Mouse (Mus musculus): Measurements from ENCODE around the gene Zfp691. TPM values are rescaled to one million over a fixed set of nuclear protein-coding genes. Genes with fewer than 3 reads are reported as not detected.

Gene Zfp691
- polyA plus RNA-seq, 1 experiment from 2014 or later = 3.4 TPM

- no peak overlapping the region for H3K4me3 ChIP-seq (ENCODE audit: low read depth, low read length)
- 65% methylated on average over 18 of the region's 18 CpGs for WGBS
- no peak overlapping the region for H3K9ac ChIP-seq (ENCODE audit: low read depth, low read length)
- no peaks in the 10 kb centered on the region for H3K9me3 ChIP-seq (ENCODE audit: control insufficient read depth)
- H3K4me1 ChIP-seq (replicated peaks; ENCODE audit: control insufficient read depth, insufficient read depth, low read length) = no peaks in the 10 kb centered on the region
- H3K27me3 ChIP-seq (replicated peaks; ENCODE audit: control insufficient read depth, insufficient read depth, low read length) = no peaks in the 10 kb centered on the region
- H3K4me2 ChIP-seq (replicated peaks; ENCODE audit: low read depth) = no peak overlapping the region
- no peak overlapping the region for H3K27ac ChIP-seq (ENCODE audit: low read depth, low read length)
- ATAC-seq = no peak
- H3K36me3 ChIP-seq (ENCODE audit: control insufficient read depth, insufficient read depth) = no peaks in the 10 kb centered on the region
- no peak for TF ChIP-seq CTCF (IDR thresholded peaks at IDR 0.05; ENCODE audit: low read depth)
Observed at GRCm38 (mm10) chr4:119178331-119178730, 4.3 kb upstream of the Zfp691 start.

- Histone ChIP-seq H3K9me3 (ENCODE audit: control insufficient read depth) (no peaks in the 10 kb centered on the region), H3K27ac (ENCODE audit: low read depth, low read length) (no peak overlapping the region), H3K4me3 (ENCODE audit: low read depth, low read length) (no peak overlapping the region), H3K4me1 (replicated peaks; ENCODE audit: control insufficient read depth, insufficient read depth, low read length) (no peaks in the 10 kb centered on the region), H3K27me3 (replicated peaks; ENCODE audit: control insufficient read depth, insufficient read depth, low read length) (no peaks in the 10 kb centered on the region), H3K36me3 (ENCODE audit: control insufficient read depth, insufficient read depth) (no peaks in the 10 kb centered on the region), H3K4me2 (replicated peaks; ENCODE audit: low read depth) (no peak overlapping the region), H3K9ac (ENCODE audit: low read depth, low read length) (no peak overlapping the region)
- ATAC-seq = no peak
- WGBS = 63% methylated on average over 5 of the region's 5 CpGs
- no peak for TF ChIP-seq CTCF (IDR thresholded peaks at IDR 0.05; ENCODE audit: low read depth)
Observed at GRCm38 (mm10) chr4:119177702-119178101, 3.7 kb upstream of the Zfp691 start.

DNA sequence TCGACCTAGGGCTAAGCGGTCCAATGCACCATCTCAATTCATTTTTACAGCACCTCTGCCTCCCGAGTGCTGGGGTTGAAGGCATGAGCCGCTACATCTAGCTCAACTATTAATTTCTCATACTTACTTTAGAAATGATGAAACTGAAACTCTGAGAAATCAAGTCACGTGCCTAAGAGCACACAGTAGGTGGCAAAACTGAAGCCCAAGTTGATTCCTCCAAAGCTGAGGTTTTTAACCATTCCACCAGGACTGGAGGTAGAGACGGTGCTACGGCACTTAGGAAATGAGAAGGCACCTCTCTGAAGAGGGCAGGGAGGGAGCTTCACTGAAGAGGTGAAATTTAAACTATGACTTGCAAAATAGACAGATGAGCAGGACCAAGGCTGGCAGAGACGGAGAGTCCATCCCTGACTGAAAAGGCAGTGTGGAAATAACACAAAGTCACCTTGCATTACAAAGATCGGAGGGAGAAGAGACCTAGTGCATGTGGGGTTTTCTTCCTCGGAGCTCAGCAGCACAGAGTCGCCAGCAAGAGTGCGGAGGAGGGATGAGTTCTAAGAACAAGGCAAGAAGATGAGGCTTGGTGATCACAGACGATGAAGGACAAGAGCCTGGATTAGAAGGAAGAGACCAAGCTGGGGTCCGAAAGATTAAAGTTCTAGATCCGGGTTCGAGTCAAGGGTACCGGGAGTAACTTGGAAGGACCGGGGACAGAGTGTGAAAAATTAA lies 910 bp downstream of the Zfp691 start:
- Histone ChIP-seq H3K27ac (ENCODE audit: low read depth, low read length) (no peak overlapping the region), H3K9ac (ENCODE audit: low read depth, low read length) (peak overlapping the region; percentile 65), H3K9me3 (ENCODE audit: control insufficient read depth) (no peaks in the 10 kb centered on the region), H3K36me3 (ENCODE audit: control insufficient read depth, insufficient read depth) (peaks cover 9% of the 10 kb centered on the region), H3K4me2 (replicated peaks; ENCODE audit: low read depth) (peak overlapping the region; percentile 85), H3K4me1 (replicated peaks; ENCODE audit: control insufficient read depth, insufficient read depth, low read length) (no peaks in the 10 kb centered on the region), H3K27me3 (replicated peaks; ENCODE audit: control insufficient read depth, insufficient read depth, low read length) (no peaks in the 10 kb centered on the region), H3K4me3 (ENCODE audit: low read depth, low read length) (peak overlapping the region; percentile 75)
- ATAC-seq = no peak
- TF ChIP-seq CTCF (IDR thresholded peaks at IDR 0.05; ENCODE audit: low read depth) = no peak
- 36% methylated on average over 18 of the region's 18 CpGs for WGBS

GRCm38 (mm10) chr4:119167663-119168062 lies 6.3 kb downstream of the Zfp691 start:
- ATAC-seq = peak; percentile 54; the same call in 1 of the 2 replicates
- Histone ChIP-seq H3K4me2 (replicated peaks; ENCODE audit: low read depth) (no peak overlapping the region), H3K9me3 (ENCODE audit: control insufficient read depth) (no peaks in the 10 kb centered on the region), H3K27ac (ENCODE audit: low read depth, low read length) (no peak overlapping the region), H3K36me3 (ENCODE audit: control insufficient read depth, insufficient read depth) (peaks cover 9% of the 10 kb centered on the region), H3K9ac (ENCODE audit: low read depth, low read length) (no peak overlapping the region), H3K4me3 (ENCODE audit: low read depth, low read length) (no peak overlapping the region), H3K4me1 (replicated peaks; ENCODE audit: control insufficient read depth, insufficient read depth, low read length) (no peaks in the 10 kb centered on the region), H3K27me3 (replicated peaks; ENCODE audit: control insufficient read depth, insufficient read depth, low read length) (no peaks in the 10 kb centered on the region)
- TF ChIP-seq CTCF (IDR thresholded peaks at IDR 0.05; ENCODE audit: low read depth) = peak; percentile 97
- WGBS = 4% methylated on average over 4 of the region's 4 CpGs

DNA sequence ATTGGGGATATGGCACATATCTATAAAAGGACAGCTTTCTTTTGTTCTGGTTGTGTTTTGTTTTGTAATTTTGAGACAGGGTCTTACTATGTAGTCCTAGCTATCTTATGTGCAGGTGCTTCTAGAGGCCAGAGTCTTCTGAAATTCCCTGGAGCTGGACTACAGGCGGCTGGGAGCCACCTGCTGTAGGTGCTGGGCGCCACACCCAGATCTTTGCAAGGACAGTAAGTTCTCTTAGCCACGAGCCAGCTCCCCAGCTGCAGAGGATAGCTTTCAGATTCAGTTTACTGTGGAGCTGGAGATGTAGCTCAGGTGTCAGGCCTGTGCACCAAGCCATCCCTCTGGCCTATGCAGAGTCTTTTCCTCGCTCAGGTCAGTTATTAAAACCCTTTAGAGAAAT lies 6.9 kb downstream of the Zfp691 start:
- H3K9me3 ChIP-seq (ENCODE audit: control insufficient read depth) = no peaks in the 10 kb centered on the region
- no peak overlapping the region for H3K4me2 ChIP-seq (replicated peaks; ENCODE audit: low read depth)
- H3K4me1 ChIP-seq (replicated peaks; ENCODE audit: control insufficient read depth, insufficient read depth, low read length) = no peaks in the 10 kb centered on the region
- H3K27ac ChIP-seq (ENCODE audit: low read depth, low read length) = no peak overlapping the region
- peak; percentile 44; the same call in 1 of the 2 replicates for ATAC-seq
- H3K4me3 ChIP-seq (ENCODE audit: low read depth, low read length) = no peak overlapping the region
- no peak overlapping the region for H3K9ac ChIP-seq (ENCODE audit: low read depth, low read length)
- peaks cover 9% of the 10 kb centered on the region for H3K36me3 ChIP-seq (ENCODE audit: control insufficient read depth, insufficient read depth)
- H3K27me3 ChIP-seq (replicated peaks; ENCODE audit: control insufficient read depth, insufficient read depth, low read length) = no peaks in the 10 kb centered on the region
- peak; percentile 55 for TF ChIP-seq CTCF (IDR thresholded peaks at IDR 0.05; ENCODE audit: low read depth)
- 49% methylated on average over 4 of the region's 4 CpGs for WGBS

DNA sequence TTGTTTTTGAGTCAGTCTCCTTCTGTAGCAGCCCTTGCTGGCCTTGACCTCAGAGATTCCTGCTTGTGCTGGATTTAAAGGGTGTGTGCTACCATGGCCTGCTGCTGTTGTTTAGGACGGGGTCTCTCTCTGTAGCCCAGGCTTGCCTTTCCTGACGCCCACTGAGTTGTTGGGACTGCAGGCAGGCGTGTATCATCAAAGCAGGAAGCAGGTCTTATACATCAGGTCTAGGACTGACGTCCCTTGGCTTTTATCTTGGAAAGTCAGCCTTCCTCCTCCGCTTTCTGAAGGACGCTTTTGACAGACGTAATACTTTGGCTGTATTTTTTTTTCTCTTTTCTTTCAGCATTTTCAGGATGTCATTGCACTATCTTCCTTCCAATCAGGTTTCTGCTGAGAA lies 8.1 kb downstream of the Zfp691 start:
- Histone ChIP-seq H3K27me3 (replicated peaks; ENCODE audit: control insufficient read depth, insufficient read depth, low read length) (no peaks in the 10 kb centered on the region), H3K4me2 (replicated peaks; ENCODE audit: low read depth) (no peak overlapping the region), H3K36me3 (ENCODE audit: control insufficient read depth, insufficient read depth) (peaks cover 9% of the 10 kb centered on the region), H3K9me3 (ENCODE audit: control insufficient read depth) (no peaks in the 10 kb centered on the region), H3K9ac (ENCODE audit: low read depth, low read length) (no peak overlapping the region), H3K4me3 (ENCODE audit: low read depth, low read length) (no peak overlapping the region), H3K4me1 (replicated peaks; ENCODE audit: control insufficient read depth, insufficient read depth, low read length) (no peaks in the 10 kb centered on the region), H3K27ac (ENCODE audit: low read depth, low read length) (no peak overlapping the region)
- WGBS = 74% methylated on average over 7 of the region's 7 CpGs
- no peak for TF ChIP-seq CTCF (IDR thresholded peaks at IDR 0.05; ENCODE audit: low read depth)
- ATAC-seq = no peak

Measured in intestine, postnatal 0 days (tissue).